Mouse (Mus musculus): ENCODE measurements at regions not wholly inside any gene's neighbourhood (a gene's known extent, or its start where the extent isn't known, plus 50 kb on each side); places are given as distances from the start of the nearest gene placed in this dataset.

GRCm38 (mm10) chr10:23534636-23535035 lies 184.1 kb upstream of the Eya4 start:
- no peak overlapping the region for H3K4me3 ChIP-seq (ENCODE audit: low read depth, low read length)
- H3K9me3 ChIP-seq (replicated peaks; ENCODE audit: control insufficient read depth, insufficient read depth, low read length, poor library complexity, severe bottlenecking) = no peaks in the 10 kb centered on the region
- TF ChIP-seq EP300 (IDR thresholded peaks at IDR 0.05; ENCODE audit: insufficient read depth, low read depth, low read length) (no peak), CTCF (IDR thresholded peaks at IDR 0.05; ENCODE audit: low read depth, low read length) (no peak), POLR2A (IDR thresholded peaks at IDR 0.05; ENCODE audit: insufficient read depth, low read length) (no peak)
- H3K9ac ChIP-seq (ENCODE audit: low read depth, poor library complexity, severe bottlenecking) = no peak overlapping the region
- no peaks in the 10 kb centered on the region for H3K27me3 ChIP-seq (ENCODE audit: control insufficient read depth, insufficient read depth, low read length, poor library complexity, severe bottlenecking)
- H3K36me3 ChIP-seq (ENCODE audit: control insufficient read depth, insufficient read depth, low read length, poor library complexity, severe bottlenecking) = no peaks in the 10 kb centered on the region
- no peak overlapping the region for H3K27ac ChIP-seq (ENCODE audit: insufficient read depth, low read length)
- no peaks in the 10 kb centered on the region for H3K4me1 ChIP-seq (ENCODE audit: control insufficient read depth, insufficient read depth, low read length)

DNA sequence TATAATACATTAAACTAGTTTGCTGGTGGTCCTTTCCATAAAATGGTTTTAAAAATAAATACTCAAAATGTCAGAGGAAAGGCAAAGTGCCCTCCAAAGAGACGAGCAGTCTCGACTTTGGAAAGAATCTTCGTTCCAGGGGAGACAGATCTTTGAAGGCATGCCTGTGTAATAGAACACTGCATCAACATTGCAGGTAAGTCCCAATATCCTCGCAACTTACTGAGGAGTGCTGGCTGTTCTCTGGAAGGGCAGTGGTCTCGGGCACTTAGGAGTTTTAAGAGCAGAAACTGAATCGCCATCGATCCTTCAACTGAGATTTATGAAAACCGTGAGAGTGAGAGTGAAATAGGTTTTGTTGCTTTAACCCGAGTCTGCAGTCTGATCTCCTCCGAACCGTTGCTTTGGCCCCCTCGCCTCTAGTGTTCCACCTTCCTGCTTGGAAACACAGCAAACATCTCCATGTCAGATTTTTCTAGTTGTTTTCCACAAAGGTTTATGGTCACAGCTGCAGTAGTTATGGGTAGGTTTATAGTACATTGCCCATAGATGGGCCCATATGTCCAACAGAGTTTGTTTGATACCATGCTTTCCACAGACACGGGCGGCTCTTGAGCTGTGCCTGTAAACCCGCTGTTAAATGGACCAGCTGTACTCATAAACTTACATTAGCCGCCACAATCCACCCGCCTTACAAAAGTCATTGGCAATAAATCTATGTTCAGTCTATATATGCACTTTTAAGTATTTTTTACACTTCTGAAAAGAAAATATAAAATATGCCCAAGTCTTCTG lies 181.6 kb upstream of the Eya4 start:
- H3K9me3 ChIP-seq (replicated peaks; ENCODE audit: control insufficient read depth, insufficient read depth, low read length, poor library complexity, severe bottlenecking) = no peaks in the 10 kb centered on the region
- H3K27me3 ChIP-seq (ENCODE audit: control insufficient read depth, insufficient read depth, low read length, poor library complexity, severe bottlenecking) = no peaks in the 10 kb centered on the region
- no peaks in the 10 kb centered on the region for H3K4me1 ChIP-seq (ENCODE audit: control insufficient read depth, insufficient read depth, low read length)
- no peak for TF ChIP-seq POLR2A (IDR thresholded peaks at IDR 0.05; ENCODE audit: insufficient read depth, low read length)
- TF ChIP-seq EP300 (IDR thresholded peaks at IDR 0.05; ENCODE audit: insufficient read depth, low read depth, low read length) = no peak
- no peak for TF ChIP-seq CTCF (IDR thresholded peaks at IDR 0.05; ENCODE audit: low read depth, low read length)
- H3K9ac ChIP-seq (ENCODE audit: low read depth, poor library complexity, severe bottlenecking) = no peak overlapping the region
- no peak overlapping the region for H3K4me3 ChIP-seq (ENCODE audit: low read depth, low read length)
- no peak overlapping the region for H3K27ac ChIP-seq (ENCODE audit: insufficient read depth, low read length)
- no peaks in the 10 kb centered on the region for H3K36me3 ChIP-seq (ENCODE audit: control insufficient read depth, insufficient read depth, low read length, poor library complexity, severe bottlenecking)

- no peaks in the 10 kb centered on the region for H3K4me1 ChIP-seq (ENCODE audit: control insufficient read depth, insufficient read depth, low read length)
- H3K9ac ChIP-seq (ENCODE audit: low read depth, poor library complexity, severe bottlenecking) = no peak overlapping the region
- no peak overlapping the region for H3K27ac ChIP-seq (ENCODE audit: insufficient read depth, low read length)
- H3K9me3 ChIP-seq (replicated peaks; ENCODE audit: control insufficient read depth, insufficient read depth, low read length, poor library complexity, severe bottlenecking) = no peaks in the 10 kb centered on the region
- no peak overlapping the region for H3K4me3 ChIP-seq (ENCODE audit: low read depth, low read length)
- H3K36me3 ChIP-seq (ENCODE audit: control insufficient read depth, insufficient read depth, low read length, poor library complexity, severe bottlenecking) = no peaks in the 10 kb centered on the region
- TF ChIP-seq EP300 (IDR thresholded peaks at IDR 0.05; ENCODE audit: insufficient read depth, low read depth, low read length) (no peak), CTCF (IDR thresholded peaks at IDR 0.05; ENCODE audit: low read depth, low read length) (no peak), POLR2A (IDR thresholded peaks at IDR 0.05; ENCODE audit: insufficient read depth, low read length) (no peak)
- no peaks in the 10 kb centered on the region for H3K27me3 ChIP-seq (ENCODE audit: control insufficient read depth, insufficient read depth, low read length, poor library complexity, severe bottlenecking)
These were observed 180.1 kb upstream of the Eya4 start for GRCm38 (mm10) chr10:23530715-23531114.

GRCm38 (mm10) chr10:23526796-23527195 lies 176.2 kb upstream of the Eya4 start:
- H3K36me3 ChIP-seq (ENCODE audit: control insufficient read depth, insufficient read depth, low read length, poor library complexity, severe bottlenecking) = no peaks in the 10 kb centered on the region
- no peak overlapping the region for H3K4me3 ChIP-seq (ENCODE audit: low read depth, low read length)
- H3K27me3 ChIP-seq (ENCODE audit: control insufficient read depth, insufficient read depth, low read length, poor library complexity, severe bottlenecking) = no peaks in the 10 kb centered on the region
- no peaks in the 10 kb centered on the region for H3K9me3 ChIP-seq (replicated peaks; ENCODE audit: control insufficient read depth, insufficient read depth, low read length, poor library complexity, severe bottlenecking)
- H3K4me1 ChIP-seq (ENCODE audit: control insufficient read depth, insufficient read depth, low read length) = no peaks in the 10 kb centered on the region
- no peak for TF ChIP-seq POLR2A (IDR thresholded peaks at IDR 0.05; ENCODE audit: insufficient read depth, low read length)
- TF ChIP-seq EP300 (IDR thresholded peaks at IDR 0.05; ENCODE audit: insufficient read depth, low read depth, low read length) = no peak
- no peak for TF ChIP-seq CTCF (IDR thresholded peaks at IDR 0.05; ENCODE audit: low read depth, low read length)
- no peak overlapping the region for H3K9ac ChIP-seq (ENCODE audit: low read depth, poor library complexity, severe bottlenecking)
- H3K27ac ChIP-seq (ENCODE audit: insufficient read depth, low read length) = no peak overlapping the region

DNA sequence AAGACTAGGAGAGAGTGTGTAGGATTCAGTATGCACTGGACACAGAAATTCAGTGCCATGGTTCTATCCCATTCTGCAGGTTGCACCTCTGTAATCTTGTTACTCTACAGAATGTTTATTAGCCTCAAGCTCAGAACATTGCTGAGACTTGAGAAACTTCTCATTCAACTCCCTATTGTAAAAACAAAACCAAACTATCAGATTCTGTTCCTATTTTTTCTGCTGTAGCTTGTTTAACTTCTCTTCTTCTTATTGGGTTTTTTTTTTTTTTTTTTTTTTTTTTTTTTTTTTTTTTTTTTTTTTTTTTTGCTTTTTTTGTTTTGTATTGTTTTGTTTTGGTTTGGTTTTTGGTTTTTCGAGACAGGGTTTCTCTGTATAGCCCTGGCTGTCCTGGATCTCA lies 172.1 kb upstream of the Eya4 start:
- Histone ChIP-seq H3K36me3 (ENCODE audit: control insufficient read depth, insufficient read depth, low read length, poor library complexity, severe bottlenecking) (no peaks in the 10 kb centered on the region), H3K27ac (ENCODE audit: insufficient read depth, low read length) (no peak overlapping the region), H3K4me3 (ENCODE audit: low read depth, low read length) (no peak overlapping the region), H3K4me1 (ENCODE audit: control insufficient read depth, insufficient read depth, low read length) (no peaks in the 10 kb centered on the region), H3K9ac (ENCODE audit: low read depth, poor library complexity, severe bottlenecking) (no peak overlapping the region), H3K27me3 (ENCODE audit: control insufficient read depth, insufficient read depth, low read length, poor library complexity, severe bottlenecking) (no peaks in the 10 kb centered on the region), H3K9me3 (replicated peaks; ENCODE audit: control insufficient read depth, insufficient read depth, low read length, poor library complexity, severe bottlenecking) (no peaks in the 10 kb centered on the region)
- TF ChIP-seq POLR2A (IDR thresholded peaks at IDR 0.05; ENCODE audit: insufficient read depth, low read length) = no peak
- no peak for TF ChIP-seq EP300 (IDR thresholded peaks at IDR 0.05; ENCODE audit: insufficient read depth, low read depth, low read length)
- TF ChIP-seq CTCF (IDR thresholded peaks at IDR 0.05; ENCODE audit: low read depth, low read length) = no peak

GRCm38 (mm10) chr10:23493647-23494046 lies 143.1 kb upstream of the Eya4 start:
- no peak overlapping the region for H3K4me3 ChIP-seq (ENCODE audit: low read depth, low read length)
- H3K27me3 ChIP-seq (ENCODE audit: control insufficient read depth, insufficient read depth, low read length, poor library complexity, severe bottlenecking) = no peaks in the 10 kb centered on the region
- H3K9me3 ChIP-seq (replicated peaks; ENCODE audit: control insufficient read depth, insufficient read depth, low read length, poor library complexity, severe bottlenecking) = no peaks in the 10 kb centered on the region
- H3K27ac ChIP-seq (ENCODE audit: insufficient read depth, low read length) = no peak overlapping the region
- H3K36me3 ChIP-seq (ENCODE audit: control insufficient read depth, insufficient read depth, low read length, poor library complexity, severe bottlenecking) = no peaks in the 10 kb centered on the region
- TF ChIP-seq CTCF (IDR thresholded peaks at IDR 0.05; ENCODE audit: low read depth, low read length) = no peak
- no peak for TF ChIP-seq EP300 (IDR thresholded peaks at IDR 0.05; ENCODE audit: insufficient read depth, low read depth, low read length)
- no peak for TF ChIP-seq POLR2A (IDR thresholded peaks at IDR 0.05; ENCODE audit: insufficient read depth, low read length)
- H3K4me1 ChIP-seq (ENCODE audit: control insufficient read depth, insufficient read depth, low read length) = no peaks in the 10 kb centered on the region
- H3K9ac ChIP-seq (ENCODE audit: low read depth, poor library complexity, severe bottlenecking) = no peak overlapping the region

Data from ES-Bruce4 (cell line).